Mouse (Mus musculus) lung, adult 10 weeks (tissue): ENCODE results near the gene Nek8. TPM values are rescaled to one million over a fixed set of nuclear protein-coding genes. Genes with fewer than 3 reads are reported as not detected.

ENCODE experiments used
- polyA plus RNA-seq: library from polyadenylated mRNA; stranded (reverse); fragments of 350-450 nt; fragmentation: Illumina TruSeq; extraction: RNeasy Lipid Tissue Mini Kit (QIAGEN cat#74804); gene quantifications from one replicate; pipeline ENCODE4 v1.2.3, GENCODE M21; 2014; ENCODE audit warnings: low read depth, low replicate concordance; ENCODE audit not compliant: insufficient read depth

Gene Nek8
- polyA plus RNA-seq = 6.4 TPM

DNA sequence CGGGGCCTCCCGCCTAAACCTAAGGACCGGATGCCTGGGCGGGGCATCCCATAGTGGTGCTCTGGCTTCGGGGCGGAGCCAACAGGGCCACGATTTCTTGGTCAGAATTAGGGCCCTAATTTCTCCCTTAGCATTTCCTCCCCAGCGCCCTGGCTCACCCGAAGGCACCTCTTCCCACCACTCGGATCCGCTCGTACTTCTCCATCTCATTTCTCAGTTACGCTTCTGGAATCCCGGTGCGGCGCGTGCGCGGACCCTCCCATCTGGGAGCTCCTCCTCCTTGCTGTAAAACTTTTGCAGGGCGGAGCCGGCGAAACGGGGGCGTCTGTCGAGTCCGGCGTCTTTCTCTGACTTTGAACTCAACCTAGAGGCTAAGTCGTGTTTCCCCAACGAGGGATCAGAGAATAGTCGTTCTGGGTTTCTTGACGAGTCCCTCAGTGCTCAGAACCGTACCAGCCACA lies at the start of gene Nek8, which contains the start of gene Tlcd1:
Gene Nek8 (minus strand): TSS at position 274 of the 461 bp plus-strand sequence.
Gene Tlcd1 (plus strand): TSS at position 310 of the 461 bp plus-strand sequence.

DNA sequence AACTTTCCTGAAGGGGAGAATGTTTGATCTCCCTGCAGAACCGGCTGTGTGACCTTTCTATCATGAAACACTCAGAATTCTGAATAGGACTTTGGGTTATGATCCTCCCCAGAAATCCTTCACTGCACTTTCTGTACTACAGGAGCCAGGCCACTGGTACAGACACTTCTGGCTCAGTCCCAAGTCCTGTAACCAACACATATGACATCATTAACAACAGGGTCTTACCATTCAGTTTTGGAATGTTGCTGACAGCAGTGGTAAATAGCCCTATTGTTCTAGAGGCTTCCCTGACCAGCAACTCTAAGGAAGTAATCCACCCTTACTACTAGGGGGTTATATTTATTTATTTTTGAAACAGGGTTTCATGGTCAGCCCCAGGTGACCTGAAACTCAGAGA lies 16.6 kb upstream of the Nek8 start, which contains the start of gene Proca1:
Gene Proca1 (plus strand): TSS at position 280 of the 400 bp plus-strand sequence.

DNA sequence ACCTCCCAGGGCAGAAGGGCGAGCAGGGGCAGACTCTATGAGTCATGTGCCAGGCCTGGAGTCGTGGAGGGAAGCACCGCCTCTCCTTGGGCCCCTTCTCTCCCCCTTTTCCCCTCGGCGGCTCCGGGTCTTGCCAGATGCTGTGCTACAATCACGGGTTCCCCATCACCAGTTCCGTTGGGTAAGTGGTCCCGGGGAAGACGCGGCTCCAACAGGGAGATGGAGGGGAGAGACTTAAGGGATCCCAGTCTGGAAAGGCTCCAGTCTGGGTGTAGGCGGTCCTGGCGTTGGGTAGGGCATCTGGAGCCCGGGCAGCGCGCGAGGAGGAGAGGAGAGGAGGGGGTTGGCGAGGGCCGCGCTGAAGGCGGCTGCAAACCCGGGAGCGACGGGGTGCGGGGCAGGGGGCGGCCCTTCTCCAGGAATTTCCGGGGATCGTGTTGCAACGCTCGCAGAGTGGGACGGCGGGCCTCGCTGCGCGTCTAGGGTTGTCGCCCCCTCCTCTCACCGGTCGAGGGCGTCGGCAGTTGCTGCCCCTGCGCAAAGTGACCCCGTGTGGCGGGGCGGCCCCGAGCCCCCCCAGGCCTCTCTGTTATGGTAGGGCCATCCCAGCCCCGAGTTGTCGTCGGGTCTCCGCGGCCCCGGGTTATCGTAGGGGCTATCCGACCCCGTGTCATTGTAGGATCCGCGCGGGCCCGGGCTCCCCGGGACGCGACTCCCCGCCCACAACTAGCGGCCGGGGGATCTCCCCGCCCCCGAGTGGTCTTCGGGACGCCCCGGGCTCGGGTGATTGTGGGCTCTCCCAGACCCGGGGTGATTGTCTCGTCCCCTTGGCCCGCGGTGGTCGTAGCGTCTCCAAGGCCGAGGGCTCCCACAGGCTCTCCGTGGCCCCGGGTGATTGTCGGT lies 12.1 kb upstream of the Nek8 start, which contains the start of gene Rab34:
Gene Rab34 (plus strand): TSS at position 100 of the 903 bp plus-strand sequence.

DNA sequence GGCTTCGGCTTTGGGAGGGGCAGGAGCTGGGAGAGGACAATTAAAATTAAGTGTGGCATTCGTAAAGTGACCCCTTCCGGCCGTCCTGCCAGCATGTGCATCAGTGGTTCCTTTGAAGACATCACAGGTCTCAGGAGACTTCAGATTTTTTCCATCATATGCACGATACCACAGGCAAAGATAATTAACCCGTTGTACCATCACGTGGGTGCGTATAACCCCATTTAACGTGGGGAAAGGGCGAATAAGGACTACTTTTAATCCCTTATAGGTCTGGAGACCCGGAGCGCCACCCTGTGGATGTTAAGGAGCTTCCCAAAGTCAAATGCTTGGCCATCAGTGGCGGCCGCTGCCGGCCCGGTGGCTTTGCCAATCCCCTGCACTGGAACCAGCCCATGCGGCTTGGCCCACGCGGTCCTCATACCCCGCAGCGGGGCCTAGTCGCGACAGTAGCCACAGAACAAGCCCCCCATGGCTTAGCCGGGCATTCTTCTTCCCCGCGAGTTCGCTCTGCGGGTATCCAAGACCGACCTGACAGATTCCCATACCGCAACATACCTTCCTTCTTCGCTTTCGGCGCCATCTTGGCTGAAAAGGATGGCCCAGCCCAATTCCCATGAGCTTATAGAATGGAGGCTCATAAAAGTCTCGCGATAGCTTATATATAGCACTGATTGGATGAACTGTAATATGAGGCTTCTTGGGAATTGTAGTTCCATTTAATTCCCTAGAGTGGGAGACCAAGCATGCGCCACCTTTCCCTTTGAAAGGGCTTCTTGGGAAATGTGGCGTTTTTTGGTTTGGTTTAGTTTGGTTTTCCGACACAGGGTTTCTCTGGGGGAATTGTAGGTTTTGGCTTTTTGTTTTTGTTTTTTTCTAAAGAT lies 6.7 kb upstream of the Nek8 start, which contains the start of gene Rpl23a:
Gene Rpl23a (minus strand): TSS at position 624 of the 884 bp plus-strand sequence.

DNA sequence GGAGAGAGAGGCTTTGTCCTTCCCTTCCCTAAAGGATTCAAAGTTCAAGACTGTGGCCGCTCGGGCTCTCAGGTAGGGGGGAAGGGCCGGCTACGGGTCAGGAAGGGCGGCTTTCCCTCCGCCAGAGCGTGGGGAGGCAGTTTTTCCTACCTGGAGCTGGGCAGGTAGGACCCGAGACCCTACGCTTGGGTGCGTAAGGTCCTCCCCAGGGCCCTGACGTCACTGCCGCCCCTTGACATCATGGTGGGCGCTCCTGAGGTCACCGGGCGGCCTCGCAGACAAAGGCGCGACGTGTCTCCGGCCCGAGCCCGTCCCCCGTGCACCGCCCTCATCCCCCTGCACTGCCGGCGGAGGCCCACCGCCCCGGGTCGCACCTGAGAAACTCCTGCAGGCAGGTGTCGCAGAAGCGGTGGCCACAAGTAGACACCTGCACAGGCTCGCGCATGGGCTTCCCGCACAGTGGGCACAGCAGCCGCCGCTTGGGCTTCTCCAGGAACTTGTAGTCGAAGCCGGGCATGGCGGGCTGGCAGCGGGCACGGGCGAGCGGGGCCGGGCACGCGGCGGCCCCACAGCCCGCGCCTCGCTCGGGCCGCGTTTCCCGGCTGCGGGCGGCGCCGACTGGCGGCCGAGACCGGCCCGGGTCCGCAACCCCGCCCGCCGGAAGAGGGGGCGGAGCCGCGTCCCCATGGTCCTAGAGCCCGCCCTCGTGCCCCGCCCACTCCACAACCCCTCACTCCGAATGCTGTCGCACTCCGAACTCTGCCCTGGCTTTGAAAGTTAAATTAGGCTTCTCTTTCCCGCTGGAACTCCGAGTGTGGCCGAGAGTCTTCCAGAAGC lies 11.3 kb downstream of the Nek8 start, which contains the start of gene Traf4:
Gene Traf4 (minus strand): TSS at position 666 of the 837 bp plus-strand sequence.

Other genes starting within 250 kb of the Nek8 start
- not detected for gene Sez6, start 245.9 kb downstream of the Nek8 start, polyA plus RNA-seq
- gene Phf12, start 193.9 kb downstream of the Nek8 start, polyA plus RNA-seq = 15.7 TPM
- gene Dhrs13, start 144.4 kb downstream of the Nek8 start, polyA plus RNA-seq = 8.8 TPM
- 43.6 TPM for gene Flot2, start 138.7 kb downstream of the Nek8 start, polyA plus RNA-seq
- 11.6 TPM for gene Eral1, start 96.3 kb downstream of the Nek8 start, polyA plus RNA-seq
- gene Fam222b, start 82.0 kb downstream of the Nek8 start, polyA plus RNA-seq = 5.8 TPM
- gene Traf4, start 11.1 kb downstream of the Nek8 start, polyA plus RNA-seq = 10.4 TPM
- 10.2 TPM for gene Tlcd1, start within 50 bp of the Nek8 start, polyA plus RNA-seq
- 2,050 TPM for gene Rpl23a, start 6.9 kb upstream of the Nek8 start, polyA plus RNA-seq
- 29.1 TPM for gene Rab34, start 11.8 kb upstream of the Nek8 start, polyA plus RNA-seq
- gene Proca1, start 16.7 kb upstream of the Nek8 start, polyA plus RNA-seq = 6.4 TPM
- 85.1 TPM for gene Sdf2, start 69.1 kb upstream of the Nek8 start, polyA plus RNA-seq
- 17.9 TPM for gene Supt6, start 69.3 kb upstream of the Nek8 start, polyA plus RNA-seq
- 32.5 TPM for gene 2610507B11Rik, start 85.1 kb upstream of the Nek8 start, polyA plus RNA-seq
- gene BC030499, start 114.2 kb upstream of the Nek8 start, polyA plus RNA-seq = not detected
- gene Spag5, start 124.9 kb upstream of the Nek8 start, polyA plus RNA-seq = 0.42 TPM
- gene Aldoc, start 146.3 kb upstream of the Nek8 start, polyA plus RNA-seq = 6.4 TPM
- gene Pigs, start 151.7 kb upstream of the Nek8 start, polyA plus RNA-seq = 24.9 TPM
- gene Unc119, start 166.8 kb upstream of the Nek8 start, polyA plus RNA-seq = 40.3 TPM
- gene Foxn1, start 209.9 kb upstream of the Nek8 start, polyA plus RNA-seq = not detected
- 0.40 TPM for gene Slc13a2, start 245.5 kb upstream of the Nek8 start, polyA plus RNA-seq